Comparison of ENCODE assay signal across 9 mouse cellular contexts in genomic region chr15:101198850-101199249, GRCm38 (mm10). TPM values are rescaled to one million over a fixed set of nuclear protein-coding genes. Genes with fewer than 3 reads are reported as not detected.
DNase-seq lines count a peak whose midpoint lies in the region; ATAC-seq and TF ChIP-seq lines count a peak whose summit lies in the region.
"Had no signal": no experiment of that assay in that cellular context is flagged by ENCODE, and none has a peak within 500 bp of the region (broad histone marks: within the 10 kb centered on the region; RNA-seq: fewer than 3 reads in every experiment).

No protein-coding gene starts in this region.

- DNase-seq in lung, adult 2 months: no peak
- DNase-seq in lung, adult 18-20 months: no peak
- DNase-seq in B cell, adult 2 months: peak; percentile 40 to 45
- peak; percentile 50 for DNase-seq in MEL (ENCODE audit: low read depth, low spot score)
- DNase-seq in left cerebral cortex, adult 9 months (ENCODE audit: low spot score in 2 of 2): no peak

- TF ChIP-seq EP300 in MEL (IDR thresholded peaks at IDR 0.05; ENCODE audit: low read depth in 1 of 2, low read length in 2 of 2): no peak

- H3K4me3 ChIP-seq in intestine, postnatal 0 days (ENCODE audit: low read depth, low read length): no peak overlapping the region
- H3K4me3 ChIP-seq in intestine, embryonic 16.5 days (ENCODE audit: low read length): no peak overlapping the region
- H3K4me3 ChIP-seq in lung, adult 2 months (replicated peaks; ENCODE audit: extremely low read depth, low read depth, low read length): no peak overlapping the region
- H3K4me3 ChIP-seq in MEL (ENCODE audit: control insufficient read depth in 1 of 2, insufficient read depth in 1 of 2, low read depth in 2 of 2, low read length in 2 of 2): no peak overlapping the region
- H3K4me3 ChIP-seq: erythroblast, embryonic 14.5 days; neural tube, embryonic 15.5 days had no signal

- no peaks in the 10 kb centered on the region for H3K9me3 ChIP-seq in intestine, postnatal 0 days (ENCODE audit: control insufficient read depth)
- no peaks in the 10 kb centered on the region for H3K9me3 ChIP-seq in intestine, embryonic 16.5 days (ENCODE audit: control insufficient read depth, low read length)
- H3K9me3 ChIP-seq in MEL (replicated peaks; ENCODE audit: insufficient read depth, low read length): no peaks in the 10 kb centered on the region
- H3K9me3 ChIP-seq: neural tube, embryonic 15.5 days had no signal

- peaks cover 82% of the 10 kb centered on the region for H3K36me3 ChIP-seq in intestine, postnatal 0 days (ENCODE audit: control insufficient read depth, insufficient read depth)
- peaks cover 48% of the 10 kb centered on the region for H3K36me3 ChIP-seq in intestine, embryonic 16.5 days (ENCODE audit: control insufficient read depth, insufficient read depth, low read length)
- H3K36me3 ChIP-seq in MEL (ENCODE audit: control insufficient read depth in 1 of 2, insufficient read depth in 2 of 2, low read length in 2 of 2): peaks cover 0 to 10% of the 10 kb centered on the region in 2 experiments; a peak in 2 of 4 replicates

- H3K27ac ChIP-seq in intestine, postnatal 0 days (ENCODE audit: low read depth, low read length): no peak overlapping the region
- no peak overlapping the region for H3K27ac ChIP-seq in intestine, embryonic 16.5 days (ENCODE audit: low read length)
- no peak overlapping the region for H3K27ac ChIP-seq in MEL (ENCODE audit: control insufficient read depth, low read depth, low read length)
- H3K27ac ChIP-seq: neural tube, embryonic 15.5 days had no signal

- TF ChIP-seq CTCF in intestine, postnatal 0 days (IDR thresholded peaks at IDR 0.05; ENCODE audit: low read depth): peak; percentile 57
- peak; percentile 35 for TF ChIP-seq CTCF in lung, adult 2 months (IDR thresholded peaks at IDR 0.05; ENCODE audit: insufficient read depth, low read length)
- TF ChIP-seq CTCF in MEL (IDR thresholded peaks at IDR 0.05 in 2 of 3, conservative IDR thresholded peaks at IDR 0.05 in 1 of 3; ENCODE audit: control insufficient read depth in 1 of 3, insufficient read depth in 1 of 3, low read depth in 2 of 3, low read length in 3 of 3, poor library complexity in 1 of 3, severe bottlenecking in 1 of 3): peak; percentile 64 to 88 (median 67)

- no peaks in the 10 kb centered on the region for H3K27me3 ChIP-seq in intestine, postnatal 0 days (replicated peaks; ENCODE audit: control insufficient read depth, insufficient read depth, low read length)
- no peaks in the 10 kb centered on the region for H3K27me3 ChIP-seq in intestine, embryonic 16.5 days (replicated peaks; ENCODE audit: control insufficient read depth, insufficient read depth, low read length)
- H3K27me3 ChIP-seq in MEL (ENCODE audit: control insufficient read depth in 1 of 2, insufficient read depth in 2 of 2, low read length in 2 of 2): no peaks in the 10 kb centered on the region
- H3K27me3 ChIP-seq: neural tube, embryonic 15.5 days had no signal

- TF ChIP-seq RAD21 in MEL (IDR thresholded peaks at IDR 0.05; ENCODE audit: low read depth, low read length): no peak; the same call in 1 of the 2 replicates

- no peaks in the 10 kb centered on the region for H3K79me2 ChIP-seq in MEL (ENCODE audit: control insufficient read depth, insufficient read depth, low read length, poor library complexity)

- no peaks in the 10 kb centered on the region; the same call in 1 of the 2 replicates for H3K4me1 ChIP-seq in intestine, postnatal 0 days (replicated peaks; ENCODE audit: control insufficient read depth, insufficient read depth, low read length)
- H3K4me1 ChIP-seq in intestine, embryonic 16.5 days (ENCODE audit: control insufficient read depth, insufficient read depth, low read length): peaks cover 17% of the 10 kb centered on the region
- H3K4me1 ChIP-seq in lung, adult 2 months (ENCODE audit: control insufficient read depth, insufficient read depth, low read length): peaks cover 3% of the 10 kb centered on the region; the same call in 1 of the 2 replicates
- peaks cover 0 to 14% of the 10 kb centered on the region in 2 experiments; a peak in 2 of 4 replicates for H3K4me1 ChIP-seq in MEL (ENCODE audit: control insufficient read depth in 1 of 2, insufficient read depth in 2 of 2, low read length in 2 of 2)

- no peak for ATAC-seq in intestine, postnatal 0 days
- no peak for ATAC-seq in intestine, embryonic 16.5 days

- H3K9ac ChIP-seq in intestine, postnatal 0 days (ENCODE audit: low read depth, low read length): no peak overlapping the region
- H3K9ac ChIP-seq in intestine, embryonic 16.5 days (ENCODE audit: low read depth, low read length): no peak overlapping the region
- H3K9ac ChIP-seq in MEL (ENCODE audit: control insufficient read depth, low read depth, low read length, poor library complexity, severe bottlenecking): no peak overlapping the region
- H3K9ac ChIP-seq: neural tube, embryonic 15.5 days had no signal

- H3K4me2 ChIP-seq in intestine, postnatal 0 days (replicated peaks; ENCODE audit: low read depth): no peak overlapping the region
- no peak overlapping the region for H3K4me2 ChIP-seq in intestine, embryonic 16.5 days (ENCODE audit: low read depth, low read length)
- H3K4me2 ChIP-seq: neural tube, embryonic 15.5 days had no signal

- no peak for TF ChIP-seq POLR2A in lung, adult 2 months (IDR thresholded peaks at IDR 0.05; ENCODE audit: borderline replicate concordance, extremely low read depth, low read depth, low read length)
- no peak for TF ChIP-seq POLR2A in MEL (IDR thresholded peaks at IDR 0.05; ENCODE audit: control insufficient read depth in 1 of 2, insufficient read depth in 1 of 2, low read depth in 1 of 2, low read length in 2 of 2, poor library complexity in 1 of 2)

- 88% methylated on average over 14 of the region's 14 CpGs for WGBS in intestine, postnatal 0 days
- 88% methylated on average over 14 of the region's 14 CpGs for WGBS in intestine, embryonic 16.5 days
- WGBS in lung, adult 2 months: 88% methylated on average over 14 of the region's 14 CpGs

TF ChIP-seq in MEL, 35 proteins besides CTCF, POLR2A, EP300 and RAD21:
- TF ChIP-seq SMC3 (IDR thresholded peaks at IDR 0.05; ENCODE audit: low read depth, low read length): peak; percentile 27
- TF ChIP-seq MXI1 (IDR thresholded peaks at IDR 0.05; ENCODE audit: low read depth, low read length): no peak

RNA-seq across cellular contexts. Expression of gene Acvr1b, which starts 25.0 kb away (rescaled TPM):
- polyA plus RNA-seq in intestine, postnatal 0 days (2015; fragmentation: Nextera tagmentation; extraction: Ambion mirVana): 6.0 and 6.8 TPM in 2 replicates
- 10.4 and 11.0 TPM in 2 replicates for polyA plus RNA-seq in intestine, embryonic 16.5 days (2015; fragmentation: Nextera tagmentation; extraction: Ambion mirVana)
- 45.8 and 57.2 TPM in 2 replicates for polyA plus RNA-seq in lung, adult 2 months (2012; rRNA removed)
- total RNA-seq in MEL (2012; rRNA removed): 9.7 and 10.4 TPM in 2 replicates
- 10 to 100 TPM in 1 of 2 experiments, not detected in 1; 13.2 TPM for polyA plus RNA-seq in MEL (2012; ENCODE audit: insufficient read depth in 1 of 2, insufficient read length in 2 of 2, low read depth in 1 of 2, low replicate concordance in 2 of 2, missing spikeins in 1 of 2)

RNA-seq across cellular contexts. Expression of gene Grasp, which starts 25.1 kb away (rescaled TPM):
- 1.7 and 2.0 TPM in 2 replicates for polyA plus RNA-seq in intestine, postnatal 0 days (2015; fragmentation: Nextera tagmentation; extraction: Ambion mirVana)
- 2.3 and 2.8 TPM in 2 replicates for polyA plus RNA-seq in intestine, embryonic 16.5 days (2015; fragmentation: Nextera tagmentation; extraction: Ambion mirVana)
- 36.6 and 58.8 TPM in 2 replicates for polyA plus RNA-seq in lung, adult 2 months (2012; rRNA removed)
- total RNA-seq in MEL (2012; rRNA removed): 3.7 and 4.1 TPM in 2 replicates
- 1 to 10 TPM in 1 of 2 experiments, not detected in 1; 6.3 TPM for polyA plus RNA-seq in MEL (2012; ENCODE audit: insufficient read depth in 1 of 2, insufficient read length in 2 of 2, low read depth in 1 of 2, low replicate concordance in 2 of 2, missing spikeins in 1 of 2)

RNA-seq across cellular contexts. Expression of gene Nr4a1, which starts 55.2 kb away (rescaled TPM):
- polyA plus RNA-seq in intestine, postnatal 0 days (2015; fragmentation: Nextera tagmentation; extraction: Ambion mirVana): 5.9 and 10.0 TPM in 2 replicates
- polyA plus RNA-seq in intestine, embryonic 16.5 days (2015; fragmentation: Nextera tagmentation; extraction: Ambion mirVana): 8.6 and 10.0 TPM in 2 replicates
- 40.0 and 43.4 TPM in 2 replicates for polyA plus RNA-seq in lung, adult 2 months (2012; rRNA removed)
- total RNA-seq in MEL (2012; rRNA removed): 1.7 and 2.0 TPM in 2 replicates
- 10 to 100 TPM in 1 of 2 experiments, not detected in 1; 12.8 TPM for polyA plus RNA-seq in MEL (2012; ENCODE audit: insufficient read depth in 1 of 2, insufficient read length in 2 of 2, low read depth in 1 of 2, low replicate concordance in 2 of 2, missing spikeins in 1 of 2)

Comparison
In these comparisons a context has a peak if more than half of its experiments do, and no peak if none do; other contexts are left out.
1. DNase-seq: peak in B cell, adult 2 months (2 of 2) and MEL (single experiment); none in lung, adult 2 months (single experiment), lung, adult 18-20 months (0 of 2) and left cerebral cortex, adult 9 months (0 of 2).
2. Peak in every context shown above with its lines, with median percentiles within 50 percentile points of each other: CTCF ChIP-seq.